Mouse (Mus musculus) adrenal gland, postnatal 10 days (tissue): Measurements from ENCODE around the gene Nap1l5. TPM values are rescaled to one million over a fixed set of nuclear protein-coding genes. Genes with fewer than 3 reads are reported as not detected.
"Not testable (repeated sequence)": the region's sequence is repeated elsewhere in the genome, so short reads cannot be mapped to it uniquely, and the experiment has no call there.

ENCODE experiments used
- DNase-seq: peaks from one replicate; pipeline ENCODE4 v3.0.0; 2021; ENCODE audit warnings: mixed read lengths
- total RNA-seq, 2 experiments: library from RNA; stranded (reverse); gene quantifications; 2 replicates each; pipeline ENCODE4 v1.2.3; 2021

Nap1l5 gene
- total RNA-seq, 2 experiments from 2014 or later, result 31.5 to 34.2 TPM

DNA sequence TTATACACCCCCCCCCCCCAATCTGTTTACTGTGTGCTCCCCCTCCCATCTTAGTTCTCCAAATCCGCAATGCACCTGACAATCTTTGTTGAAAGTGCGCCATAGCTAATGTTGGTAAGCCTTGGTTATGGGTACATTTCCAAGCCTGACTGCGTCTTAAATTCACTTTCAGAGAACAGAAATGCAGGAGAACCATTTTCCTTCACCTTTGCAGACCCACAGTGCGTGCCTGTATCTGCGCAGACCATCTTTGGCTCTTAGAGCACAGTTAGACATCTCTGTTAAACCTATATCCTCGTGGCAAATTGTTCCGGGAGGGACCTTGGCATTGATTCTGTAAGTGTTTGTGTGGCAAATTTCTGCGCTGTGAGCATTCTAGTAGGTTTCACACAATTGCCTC is 460 bp upstream of the Nap1l5 start:
- no peak for DNase-seq

DNA sequence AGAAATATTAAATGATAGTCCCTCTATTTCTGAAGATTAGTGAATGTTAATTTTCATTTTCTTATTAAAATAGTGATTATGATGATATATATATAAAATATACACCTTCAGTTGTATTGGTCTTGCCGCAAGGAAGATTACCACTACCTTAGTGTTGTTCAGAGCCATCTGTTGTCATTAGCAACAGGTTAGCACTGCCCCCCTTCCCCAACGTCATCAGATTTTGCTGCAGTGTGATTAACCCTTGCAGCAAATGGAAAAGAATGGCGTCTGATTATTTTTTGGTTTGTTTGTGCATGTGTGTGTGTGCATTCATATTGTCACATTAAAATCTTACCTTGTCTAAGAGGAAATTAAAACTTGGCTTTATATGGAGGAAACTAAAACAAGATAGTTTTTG is 2.3 kb downstream of the Nap1l5 start:
- no peak for DNase-seq

DNA sequence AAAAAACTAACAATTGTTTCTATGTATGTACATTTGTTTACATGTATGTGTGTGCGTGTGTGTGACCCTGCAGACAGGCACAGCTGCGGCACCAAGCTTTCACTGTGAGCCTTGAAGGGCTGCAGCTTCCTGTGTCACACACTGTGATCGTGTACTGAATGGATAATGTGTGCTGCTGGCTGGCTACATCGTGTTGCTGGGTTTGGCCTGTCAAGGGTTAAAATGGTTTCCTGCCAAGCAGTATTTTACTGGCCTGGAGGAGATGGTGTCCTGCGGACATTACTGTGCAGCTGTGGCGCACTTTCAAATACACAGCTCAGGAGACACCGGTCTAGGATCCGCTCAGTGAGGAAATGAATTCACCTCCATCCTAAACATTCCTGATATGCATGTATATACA is 3.7 kb downstream of the Nap1l5 start:
- no peak for DNase-seq

DNA sequence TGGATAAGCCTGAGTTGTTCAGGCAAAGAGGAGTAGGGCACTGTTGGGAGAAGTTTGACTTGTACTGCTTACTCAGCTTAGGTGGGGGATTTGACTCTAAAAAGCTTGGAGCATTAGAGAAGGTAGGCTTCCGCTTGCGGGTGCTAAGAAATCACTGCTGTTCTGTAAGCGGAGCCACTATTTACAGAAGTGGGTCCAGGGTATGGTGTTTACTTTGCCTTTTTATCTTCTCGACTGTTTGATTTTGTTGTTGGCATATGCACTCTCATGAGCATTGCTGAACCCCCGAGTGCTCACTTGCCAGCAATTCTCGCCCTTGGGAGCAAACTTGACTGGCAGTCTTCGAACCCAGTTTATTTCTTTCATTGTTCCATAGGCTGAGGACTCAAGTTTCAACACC is 6.3 kb downstream of the Nap1l5 start:
- no peak for DNase-seq

DNA sequence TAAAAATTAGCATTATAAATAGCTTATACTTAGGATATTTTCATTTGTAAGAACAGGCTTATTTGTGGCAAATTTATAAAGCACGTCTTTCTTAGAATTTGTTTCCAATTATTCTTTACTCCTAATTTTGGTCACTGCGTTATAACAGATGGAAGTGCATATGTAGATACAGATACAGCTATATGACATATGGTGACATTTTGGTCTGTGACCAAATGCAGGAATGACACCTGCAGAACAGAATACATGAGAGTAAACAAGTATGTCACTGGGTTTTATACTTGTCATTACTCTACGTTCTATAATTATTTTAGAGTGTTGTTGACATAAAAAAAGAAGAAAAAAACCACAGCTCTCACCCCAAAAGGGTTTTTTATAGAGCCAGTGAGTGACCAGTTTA is 7.8 kb downstream of the Nap1l5 start:
- DNase-seq, result no peak

DNA sequence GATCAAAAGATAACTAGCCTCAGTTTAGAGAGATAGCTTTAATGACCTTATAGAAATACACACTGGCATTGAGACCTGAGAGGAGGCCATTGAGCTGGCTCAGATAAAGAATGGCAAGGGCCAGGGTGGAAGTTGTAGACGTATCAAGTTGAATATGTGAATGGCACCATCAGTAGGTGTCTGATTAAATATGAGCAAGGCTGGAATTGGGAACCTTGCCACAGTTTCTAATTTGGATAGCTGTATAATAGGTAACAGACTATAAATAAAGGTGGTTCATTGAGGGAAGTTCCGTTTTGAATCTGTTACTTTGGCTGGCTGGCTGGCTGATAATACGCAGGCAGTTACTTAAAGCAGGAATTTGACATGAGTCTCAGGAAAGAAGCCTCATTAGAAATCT is 10.2 kb downstream of the Nap1l5 start:
- no peak for DNase-seq

DNA sequence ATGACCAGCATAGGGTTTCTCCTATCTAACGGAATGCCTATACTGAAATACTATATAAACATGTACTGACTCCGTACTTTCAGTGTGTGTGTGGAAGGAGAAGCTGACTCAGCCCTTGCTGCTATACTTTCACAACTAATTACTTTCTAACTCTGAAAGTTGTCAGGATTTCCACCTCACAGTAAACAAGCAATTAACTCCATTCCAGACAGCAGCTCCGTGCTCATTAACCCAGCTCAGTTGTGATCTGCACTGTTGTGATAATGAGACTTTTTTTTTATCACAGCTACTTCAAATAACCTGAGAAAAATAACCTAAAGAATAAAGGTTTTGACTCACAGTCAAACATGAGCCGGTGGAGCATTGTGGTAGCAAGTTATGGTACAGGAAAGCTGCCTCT is 11.9 kb downstream of the Nap1l5 start:
- DNase-seq, result no peak

DNA sequence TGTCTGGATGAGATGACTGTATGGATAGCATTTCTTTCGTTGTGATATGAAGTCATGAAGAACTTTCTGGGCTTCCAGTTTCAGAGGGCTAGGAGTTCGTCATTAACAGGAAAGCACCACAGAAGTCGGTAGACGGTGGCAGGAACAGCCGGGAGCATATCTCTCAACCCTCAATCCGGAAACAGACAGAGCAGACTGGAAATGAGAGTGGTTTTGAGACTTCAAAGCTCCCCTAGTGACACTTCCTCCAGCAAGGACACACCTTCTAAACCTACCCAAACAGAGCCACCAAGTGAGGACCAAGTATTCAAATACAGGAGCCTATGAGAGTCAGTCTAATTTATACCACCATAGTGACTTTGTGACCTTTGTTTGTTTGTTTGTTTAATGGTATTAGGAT is 13.6 kb downstream of the Nap1l5 start:
- no peak for DNase-seq

DNA sequence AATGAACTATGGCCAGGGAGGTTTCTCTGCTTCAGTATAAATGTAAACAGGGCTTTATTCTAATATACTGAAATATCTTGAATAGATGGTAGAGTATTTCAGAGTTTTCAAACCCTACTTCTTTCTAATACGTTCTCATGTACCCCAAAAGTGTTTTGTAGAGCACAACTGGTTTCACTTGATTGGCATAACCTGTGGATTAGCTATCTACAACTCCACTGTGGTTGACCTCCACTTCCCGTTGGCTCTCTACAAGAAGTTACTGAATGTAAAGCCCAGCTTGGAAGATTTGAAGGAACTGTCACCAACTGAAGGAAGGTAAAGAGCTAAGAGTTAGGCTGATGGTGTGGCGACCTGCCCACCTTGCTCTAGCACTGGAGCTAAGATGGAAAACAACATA is 17.0 kb downstream of the Nap1l5 start:
- no peak for DNase-seq

DNA sequence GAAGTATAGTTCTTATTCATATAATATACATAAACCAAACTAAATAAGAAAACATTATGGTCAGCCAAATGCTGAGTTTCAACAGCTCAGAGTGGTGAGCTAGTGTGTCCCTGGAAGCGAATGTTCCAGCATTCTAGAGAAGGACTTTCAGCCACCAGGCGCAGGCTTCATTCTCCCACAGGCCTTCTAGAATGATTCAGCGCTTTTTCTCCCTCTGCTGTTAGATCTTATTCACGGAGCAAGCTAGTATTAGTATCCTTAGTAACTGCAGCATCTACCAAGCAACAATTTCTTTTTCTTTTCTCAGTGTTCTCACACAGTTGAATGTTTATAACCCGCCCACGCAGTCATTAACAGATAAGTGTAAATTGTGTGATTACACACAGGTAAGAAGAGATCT is 24.6 kb downstream of the Nap1l5 start:
- no peak for DNase-seq

DNA sequence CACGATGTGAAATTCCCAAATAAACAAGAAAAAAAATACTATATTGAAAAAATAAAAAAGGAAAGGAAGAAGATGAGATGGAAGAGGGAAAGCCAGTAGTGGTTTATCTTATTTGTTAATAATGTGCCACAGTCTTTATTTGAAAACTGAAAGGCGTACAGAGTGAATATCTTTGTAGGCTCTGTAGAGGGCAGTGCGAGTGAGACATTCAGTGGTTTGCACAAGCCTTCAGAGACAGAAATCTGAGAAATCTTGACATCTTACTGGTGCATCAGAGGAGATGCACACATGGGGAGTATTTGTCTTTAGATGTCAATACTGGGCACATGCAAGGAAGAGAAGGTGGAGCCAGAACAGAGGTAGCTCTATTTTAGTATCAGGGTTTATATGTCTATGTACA is 25.5 kb downstream of the Nap1l5 start:
- no peak for DNase-seq

DNA sequence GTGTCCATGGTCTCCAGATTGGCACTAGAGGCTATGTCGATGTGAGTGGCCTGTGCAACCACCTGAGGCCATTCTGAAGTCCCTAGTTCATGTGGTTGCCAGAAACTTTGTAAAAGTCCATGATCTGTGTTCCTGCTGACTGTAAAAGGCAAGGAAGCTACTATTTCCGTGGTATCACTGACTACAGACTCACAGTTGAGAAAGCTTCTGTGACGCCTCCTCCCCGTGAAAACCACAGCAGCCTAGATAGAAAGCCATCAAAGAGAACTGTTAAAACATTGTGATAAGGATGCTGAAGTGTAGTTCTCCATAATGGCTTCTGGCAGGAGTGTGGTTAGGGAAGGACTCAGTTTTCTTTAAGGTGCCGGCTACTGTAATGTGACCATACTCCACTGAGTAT is 26.0 kb downstream of the Nap1l5 start:
- DNase-seq, result no peak

DNA sequence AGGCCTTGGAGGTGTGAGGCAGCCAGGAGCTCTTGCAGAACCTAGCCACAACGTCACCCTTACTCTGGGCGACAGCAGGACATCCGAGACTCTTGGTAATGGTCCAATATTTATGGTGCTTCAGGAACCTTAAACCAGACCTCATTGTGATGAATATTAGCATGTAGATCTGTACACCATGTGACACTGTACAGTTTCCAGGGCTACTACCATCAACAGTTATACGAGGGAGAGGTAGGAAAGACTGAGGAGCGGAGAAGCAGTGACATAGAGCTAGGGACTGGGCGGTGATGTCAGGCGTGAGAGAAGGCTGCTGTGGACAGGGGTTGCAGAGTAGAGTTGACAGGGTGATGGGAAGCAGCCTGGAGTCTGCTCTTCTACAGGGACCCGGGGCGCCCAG is 26.9 kb downstream of the Nap1l5 start:
- no peak for DNase-seq

DNA sequence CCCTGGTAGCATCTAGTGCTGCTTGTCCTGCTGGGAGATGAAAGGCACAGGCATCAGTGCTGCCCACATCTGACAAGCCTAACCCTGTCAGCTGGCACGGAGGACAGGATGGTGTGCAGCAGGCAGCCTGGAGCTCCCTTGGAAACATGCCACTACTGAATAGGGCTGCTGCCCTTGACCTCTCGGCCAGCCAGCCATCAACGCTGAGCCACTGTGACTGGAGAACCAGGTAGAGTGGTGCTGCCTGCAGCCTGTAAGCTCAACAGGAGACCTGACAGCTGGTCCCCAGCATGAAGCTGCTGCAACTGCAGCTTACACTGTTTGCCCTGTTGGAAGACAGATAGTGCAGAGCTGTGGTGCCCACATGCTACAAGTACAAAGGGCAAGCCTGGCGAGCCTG is 27.3 kb downstream of the Nap1l5 start:
- peak; percentile 50 for DNase-seq

DNA sequence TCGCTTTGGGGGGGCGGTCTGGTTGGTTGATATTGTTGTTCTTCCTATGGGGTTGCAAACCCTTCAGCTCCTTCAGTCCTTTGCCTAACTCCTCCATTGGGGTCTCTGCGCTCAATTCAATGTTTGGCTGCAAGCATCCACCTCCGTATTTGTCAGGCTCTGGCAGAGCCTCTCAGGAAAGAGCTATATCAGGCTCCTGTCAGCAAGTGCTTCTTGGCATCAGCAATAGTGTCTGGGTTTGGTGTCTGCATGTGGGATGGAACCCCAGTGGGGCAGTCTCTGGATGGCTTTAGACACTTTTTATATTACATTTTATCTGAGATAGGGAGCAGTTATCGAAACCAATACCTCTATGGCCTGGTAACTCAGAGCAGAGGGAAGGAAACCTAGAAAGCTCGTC is 39.0 kb downstream of the Nap1l5 start:
- not testable (repeated sequence) for DNase-seq

DNA sequence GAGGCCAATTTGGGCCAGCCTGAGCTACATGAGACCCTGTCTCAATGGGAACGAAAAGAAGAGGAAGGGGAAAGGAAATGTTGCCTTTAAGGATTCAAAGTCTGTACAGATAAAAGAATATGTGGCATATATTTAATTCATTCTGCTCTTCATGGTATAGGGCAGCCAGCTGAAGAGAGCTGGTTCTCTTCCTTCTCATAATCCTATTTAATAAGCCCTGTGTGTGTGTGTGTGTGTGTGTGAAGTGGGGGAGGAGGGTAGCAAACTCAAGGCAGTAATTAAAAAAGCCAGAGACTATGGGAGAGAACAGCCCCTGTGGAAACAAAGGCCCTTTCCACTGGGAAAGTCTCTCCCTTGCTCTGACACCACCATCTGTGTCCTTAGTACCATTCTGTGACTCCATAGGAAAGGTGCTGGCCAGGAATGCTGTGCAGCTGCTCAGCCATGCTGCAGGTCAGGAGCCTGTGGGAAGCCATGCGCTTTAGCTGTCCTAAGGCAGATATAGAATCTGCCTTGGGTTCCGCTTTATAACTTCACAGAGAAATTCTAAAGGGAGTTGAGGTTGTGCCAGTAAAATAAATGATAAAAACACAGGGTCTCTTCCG is 43.1 kb downstream of the Nap1l5 start:
- no peak for DNase-seq

DNA sequence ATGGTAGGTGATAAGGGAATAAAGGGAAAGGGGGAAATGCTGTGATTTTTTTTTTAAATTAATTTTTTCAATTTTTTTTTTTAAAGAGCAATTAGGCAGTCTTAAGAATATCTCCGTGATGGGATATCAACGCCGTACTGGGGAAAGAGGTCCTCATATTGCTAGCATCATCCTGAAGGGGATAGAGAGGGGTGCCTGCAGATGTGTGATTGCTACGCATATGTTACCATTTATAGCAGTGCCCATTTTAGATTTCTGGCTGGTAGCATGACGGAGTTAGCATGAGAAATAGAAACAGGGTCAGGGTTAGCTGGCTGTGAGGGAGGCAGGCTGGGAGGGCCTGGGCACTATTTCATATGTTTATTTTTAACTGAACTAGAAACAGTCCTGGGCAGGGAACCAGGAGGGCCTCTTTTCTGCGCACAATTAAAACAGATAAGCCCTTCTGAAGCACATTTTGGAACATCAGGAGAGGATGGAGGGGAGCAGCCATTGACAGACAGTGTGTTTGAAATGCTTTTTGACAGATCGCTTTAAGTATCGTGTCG is 44.4 kb downstream of the Nap1l5 start:
- no peak for DNase-seq

DNA sequence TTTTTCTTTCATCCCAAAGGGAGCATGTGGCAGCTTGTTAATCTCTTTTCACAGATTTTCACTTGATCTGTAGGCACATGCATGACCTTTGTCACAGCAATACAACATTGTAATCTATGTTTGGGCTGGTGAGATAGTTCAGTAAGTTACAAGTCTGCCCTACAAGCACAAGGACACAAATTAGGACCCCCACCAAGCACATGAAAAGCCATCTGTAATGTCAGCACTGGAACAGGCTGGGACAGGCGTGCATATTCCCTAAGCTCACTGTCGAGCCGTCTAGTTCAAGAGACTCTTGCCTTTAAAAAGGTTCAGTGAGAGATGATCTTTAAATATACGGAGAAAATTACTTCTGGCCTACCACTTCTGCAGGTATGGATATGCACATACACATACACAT is 47.4 kb downstream of the Nap1l5 start:
- DNase-seq, result no peak

DNA sequence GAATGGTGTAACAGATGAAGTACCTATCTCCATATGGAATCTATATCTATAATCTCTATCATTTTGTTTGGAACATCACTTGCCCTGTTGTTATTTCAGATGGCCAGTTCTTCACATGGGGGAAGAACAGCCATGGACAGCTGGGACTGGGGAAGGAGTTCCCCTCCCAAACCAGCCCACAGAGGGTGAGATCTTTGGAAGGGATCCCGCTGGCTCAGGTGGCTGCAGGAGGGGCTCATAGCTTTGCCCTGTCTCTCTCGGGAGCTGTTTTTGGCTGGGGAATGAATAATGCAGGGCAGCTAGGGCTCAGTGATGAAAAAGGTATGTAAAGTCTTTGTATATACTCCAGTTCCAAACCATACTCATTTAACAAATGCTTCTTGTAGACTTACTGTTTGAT is 50.4 kb downstream of the Nap1l5 start:
- no peak for DNase-seq

DNA sequence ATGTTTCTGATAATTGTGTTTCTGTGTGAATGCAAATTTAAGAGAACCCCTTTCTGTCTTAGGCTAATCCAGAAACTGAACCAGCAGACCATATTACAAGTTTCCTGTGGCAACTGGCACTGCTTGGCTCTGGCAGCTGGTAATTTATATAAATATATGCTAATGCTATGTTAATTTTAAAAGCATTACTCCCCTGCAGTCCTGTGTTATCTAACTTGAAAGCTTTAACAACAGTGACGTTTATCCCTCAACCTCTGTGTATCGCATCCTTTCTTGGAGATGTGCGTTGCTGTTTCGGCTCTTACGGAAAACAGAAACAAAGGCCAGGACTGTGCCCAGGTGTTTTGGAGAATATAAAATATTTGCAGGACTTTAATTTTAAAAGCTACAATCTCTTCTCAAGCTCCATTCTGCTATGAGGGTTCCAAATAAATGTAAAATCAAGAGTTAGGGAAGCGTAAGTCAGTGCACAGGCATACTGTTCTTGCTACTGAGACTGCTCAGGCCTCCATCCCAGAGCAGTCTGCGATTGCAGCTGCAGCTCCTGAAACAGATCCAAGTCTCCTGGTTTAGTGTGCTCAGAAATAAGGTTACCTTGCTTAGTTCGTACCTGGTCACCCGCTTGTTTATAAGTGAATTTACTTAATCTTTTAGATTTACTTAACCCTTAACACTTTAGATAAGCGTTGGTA is 51.1 kb downstream of the Nap1l5 start:
- DNase-seq, result no peak
